8 mouse cellular contexts compared by ENCODE assay signal in genomic region chr5:100500458-100500961, GRCm38 (mm10). TPM values are rescaled to one million over a fixed set of nuclear protein-coding genes. Genes with fewer than 3 reads are reported as not detected.
DNase-seq lines count a peak whose midpoint lies in the region; TF ChIP-seq lines count a peak whose summit lies in the region.

Gene Lin54 (minus strand): TSS chr5:100500639.

- H3K4me3 ChIP-seq in cortical plate, adult 2 months (ENCODE audit: insufficient read depth, low read length) = peak within 1 kb of the TSS; percentile 67
- H3K4me3 ChIP-seq in megakaryocyte, embryonic 14.5 days (replicated peaks) = peak within 1 kb of the TSS; percentile 97

- no peaks in the 10 kb centered on the region for H3K27me3 ChIP-seq in megakaryocyte, embryonic 14.5 days (replicated peaks)

- no peaks in the 10 kb centered on the region for H3K36me3 ChIP-seq in megakaryocyte, embryonic 14.5 days (replicated peaks; ENCODE audit: low read length)

- no peaks in the 10 kb centered on the region for H3K9me3 ChIP-seq in megakaryocyte, embryonic 14.5 days

- peaks cover 2% of the 10 kb centered on the region; the same call in 1 of the 2 replicates for H3K4me1 ChIP-seq in cortical plate, adult 2 months (ENCODE audit: control insufficient read depth, insufficient read depth, low read length)
- peaks cover 46% of the 10 kb centered on the region for H3K4me1 ChIP-seq in megakaryocyte, embryonic 14.5 days

- H3K27ac ChIP-seq in cortical plate, adult 2 months (ENCODE audit: insufficient read depth, low read length) = no peak within 1 kb of the TSS; the same call in 1 of the 2 replicates

- 0 out of 2 replicates have a peak, but pooled peaks have one; percentile 16 for TF ChIP-seq POLR2A in cortical plate, adult 2 months (IDR thresholded peaks at IDR 0.05; ENCODE audit: extremely low read depth, insufficient read depth, low read length)

- peak; percentile 80 for DNase-seq in adipocyte (ENCODE audit: low spot score)
- DNase-seq in gastrocnemius, adult 8-10 months (ENCODE audit: low spot score in 2 of 2) = peak; percentile 69 to 81
- DNase-seq in induced T-regulatory cell, adult 2 months (ENCODE audit: low read depth) = peak; percentile 99
- peak; percentile 78 to 91 for DNase-seq in left cerebral cortex, adult 9 months (ENCODE audit: low spot score in 2 of 2)
- DNase-seq in right cerebral cortex, adult 2 months (ENCODE audit: low spot score in 2 of 2) = peak; percentile 88 to 92
- peak; percentile 65 for DNase-seq in urinary bladder, postnatal 10 days (ENCODE audit: low spot score)

- TF ChIP-seq CTCF in cortical plate, adult 2 months (IDR thresholded peaks at IDR 0.05; ENCODE audit: extremely low read depth, insufficient read depth, low read length) = no peak

RNA-seq across cellular contexts. Expression of gene Lin54, which starts in this region (rescaled TPM):
- 7.2 and 7.5 TPM in 2 replicates for polyA plus RNA-seq in cortical plate, adult 2 months (2012; rRNA removed)
- 1 to 10 TPM; 4.9 to 8.1 (median 5.5) TPM for total RNA-seq in gastrocnemius, adult 8-10 months (2022)
- polyA plus RNA-seq in megakaryocyte, embryonic 14.5 days (2012; ENCODE audit: insufficient read depth, low replicate concordance) = 0.39 TPM in 1 of 2 replicates, not detected in the other
